Mouse (Mus musculus) ovary, postnatal 10 days (tissue): ENCODE data around the gene Acvr1.

Experiments
- DNase-seq: peaks from one replicate; pipeline ENCODE4 v3.0.0; 2022; ENCODE audit warnings: low spot score

Gene Acvr1

GRCm38 (mm10) chr2:58557045-58557845 is 9.7 kb downstream of the Acvr1 start:
- no peak for DNase-seq

DNA sequence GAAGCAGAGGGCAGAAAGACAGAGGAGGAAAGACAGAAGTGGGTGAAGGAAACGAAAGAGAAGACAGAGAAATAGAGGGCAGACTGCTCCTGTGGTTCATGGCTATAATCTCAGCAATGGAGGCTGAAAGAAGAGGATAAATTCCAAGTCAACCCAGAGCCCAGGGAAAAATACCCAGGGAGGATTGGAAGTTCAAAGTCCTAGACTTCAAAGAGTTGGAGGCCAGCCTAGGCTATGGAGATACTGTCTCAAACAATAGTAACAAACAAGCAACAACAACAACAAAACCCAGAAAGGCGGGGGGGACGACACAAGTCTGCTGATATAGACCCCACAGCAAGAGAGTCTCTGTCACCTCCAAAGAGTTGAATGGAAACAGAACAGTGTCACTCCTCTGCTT is 14.7 kb downstream of the Acvr1 start:
- no peak for DNase-seq

DNA sequence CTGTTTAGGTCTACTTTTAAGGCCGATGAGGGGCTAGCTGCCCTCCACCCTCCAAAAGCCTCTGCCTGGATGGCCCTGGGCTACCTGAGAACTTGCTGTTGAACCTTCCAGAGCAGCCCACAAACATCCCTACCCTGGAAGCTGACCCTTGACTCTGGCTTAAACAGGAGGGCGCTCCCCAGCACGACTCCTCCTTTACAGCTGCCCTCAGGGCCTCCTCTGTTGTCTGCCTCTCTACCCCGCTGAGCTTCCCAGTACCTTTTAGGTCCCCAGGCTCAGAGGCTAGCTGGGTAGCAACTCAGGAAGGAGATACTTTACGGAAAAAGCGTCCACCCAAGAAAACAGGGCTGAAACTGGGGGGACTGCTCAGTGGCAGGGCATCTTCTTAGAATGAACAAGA is 15.1 kb downstream of the Acvr1 start:
- no peak for DNase-seq

DNA sequence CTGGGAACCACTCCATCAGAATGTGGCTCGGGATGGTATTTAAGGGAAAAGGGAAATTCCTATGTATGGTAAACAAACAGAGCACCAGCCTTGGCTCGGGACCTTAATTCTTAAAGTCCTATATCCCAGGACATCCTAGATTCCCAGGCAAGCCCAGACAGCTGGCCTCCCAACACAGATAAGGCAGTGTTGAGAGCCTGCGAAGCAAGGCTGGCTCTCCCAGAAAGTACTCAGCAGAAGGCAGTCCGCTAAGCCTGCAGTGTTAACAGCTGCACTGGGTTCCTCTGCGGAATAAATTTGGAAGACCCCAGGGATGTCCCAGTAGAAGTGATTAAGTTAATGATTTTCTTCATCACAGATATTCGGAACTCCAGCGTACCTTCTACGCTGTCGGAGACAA is 16.5 kb downstream of the Acvr1 start:
- no peak for DNase-seq

DNA sequence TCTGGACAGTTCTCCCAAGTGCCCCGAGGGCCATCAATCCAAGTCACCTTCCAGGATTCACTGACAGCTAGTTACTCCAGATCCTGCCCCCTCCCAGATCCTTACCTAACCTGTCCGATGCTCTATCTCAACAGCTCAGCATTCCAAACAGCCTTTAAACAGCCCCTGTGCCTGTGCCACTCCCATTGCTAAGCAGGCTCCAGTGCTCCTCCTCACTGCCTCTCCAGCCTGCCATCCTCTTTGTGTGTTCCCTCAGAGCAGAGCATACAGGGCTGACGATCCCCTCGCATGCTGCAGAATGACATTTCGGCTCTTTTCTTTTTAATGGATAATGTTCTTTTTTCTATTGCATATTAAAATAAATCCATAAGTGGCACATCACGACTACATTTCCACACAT is 17.0 kb downstream of the Acvr1 start:
- DNase-seq = no peak

DNA sequence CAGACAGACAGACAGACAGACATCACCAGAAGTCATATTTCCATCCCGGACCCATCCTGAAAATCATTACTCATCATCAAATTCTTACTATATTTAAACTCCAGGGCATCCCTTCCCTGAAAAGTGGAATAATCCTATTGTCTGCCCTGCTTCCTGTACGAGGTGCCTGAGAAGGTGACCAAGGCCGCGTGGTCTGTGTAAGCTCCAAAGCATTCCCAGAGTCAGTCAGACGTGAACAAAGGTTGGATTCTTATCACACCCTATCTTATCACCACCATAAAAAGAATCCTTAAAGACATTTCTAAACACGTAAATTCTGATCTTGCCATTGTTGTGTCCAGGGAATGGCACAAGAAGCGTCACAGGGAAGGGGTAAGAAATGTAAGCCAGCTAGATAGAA is 18.0 kb downstream of the Acvr1 start:
- no peak for DNase-seq

DNA sequence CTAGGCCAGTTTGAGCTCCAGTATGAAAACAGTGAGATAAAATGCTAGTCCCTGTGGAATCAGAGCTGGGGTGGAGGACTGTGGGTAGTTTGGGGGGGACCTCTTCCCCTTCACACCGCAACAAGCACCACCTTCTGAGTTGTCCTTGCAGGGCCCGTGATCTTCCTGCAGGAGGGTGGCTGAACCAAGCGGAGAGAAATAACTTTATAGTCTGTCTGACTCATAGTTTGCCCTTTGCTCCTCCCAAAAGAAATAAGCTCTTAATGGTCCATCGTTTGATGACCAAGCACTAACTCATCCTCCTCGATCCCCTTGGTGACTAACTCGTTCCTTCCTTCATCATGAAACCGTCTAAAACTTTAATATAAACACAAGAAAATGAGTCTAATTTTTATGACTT is 20.7 kb downstream of the Acvr1 start:
- DNase-seq = no peak

DNA sequence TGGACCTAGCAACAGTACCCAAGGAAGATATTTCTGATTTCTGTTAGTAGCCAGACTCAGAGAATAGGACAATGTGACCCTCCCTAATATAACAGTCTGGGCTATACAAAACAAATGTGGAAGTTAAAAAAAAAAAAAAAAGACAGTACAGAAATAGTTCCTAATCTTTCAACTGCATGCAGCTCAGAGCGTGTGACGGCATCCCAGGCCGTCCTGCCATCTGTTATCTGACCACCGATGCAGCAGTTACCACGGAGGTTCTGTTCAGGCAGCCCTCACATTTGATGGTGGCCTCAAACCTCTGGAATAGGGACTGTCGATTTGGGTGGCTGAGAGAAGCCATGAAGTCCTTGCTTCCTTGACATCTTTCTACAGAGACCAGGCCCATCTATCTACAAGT is 22.6 kb downstream of the Acvr1 start:
- DNase-seq = no peak

GRCm38 (mm10) chr2:58543252-58543651 is 23.7 kb downstream of the Acvr1 start:
- no peak for DNase-seq

GRCm38 (mm10) chr2:58538196-58538595 is 28.8 kb downstream of the Acvr1 start:
- no peak for DNase-seq

GRCm38 (mm10) chr2:58536796-58537195 is 30.2 kb downstream of the Acvr1 start:
- DNase-seq = no peak

GRCm38 (mm10) chr2:58535233-58535632 is 31.7 kb downstream of the Acvr1 start:
- no peak for DNase-seq

- no peak for DNase-seq
Observed at GRCm38 (mm10) chr2:58534379-58534778, 32.6 kb downstream of the Acvr1 start.

- no peak for DNase-seq
Observed at GRCm38 (mm10) chr2:58533521-58534001, 33.4 kb downstream of the Acvr1 start.

- peak; percentile 14 for DNase-seq
Observed at GRCm38 (mm10) chr2:58532260-58532850, 34.6 kb downstream of the Acvr1 start.

GRCm38 (mm10) chr2:58530521-58530920 is 36.4 kb downstream of the Acvr1 start:
- DNase-seq = no peak

GRCm38 (mm10) chr2:58529860-58530440 is 37.0 kb downstream of the Acvr1 start:
- no peak for DNase-seq

- no peak for DNase-seq
Observed at GRCm38 (mm10) chr2:58529384-58529783, 37.6 kb downstream of the Acvr1 start.

GRCm38 (mm10) chr2:58527786-58528185 is 39.2 kb downstream of the Acvr1 start:
- no peak for DNase-seq

- no peak for DNase-seq
Observed at GRCm38 (mm10) chr2:58524356-58524755, 42.6 kb downstream of the Acvr1 start.

- no peak for DNase-seq
Observed at GRCm38 (mm10) chr2:58523894-58524293, 43.1 kb downstream of the Acvr1 start.

- no peak for DNase-seq
Observed at GRCm38 (mm10) chr2:58523097-58523496, 43.9 kb downstream of the Acvr1 start.

DNA sequence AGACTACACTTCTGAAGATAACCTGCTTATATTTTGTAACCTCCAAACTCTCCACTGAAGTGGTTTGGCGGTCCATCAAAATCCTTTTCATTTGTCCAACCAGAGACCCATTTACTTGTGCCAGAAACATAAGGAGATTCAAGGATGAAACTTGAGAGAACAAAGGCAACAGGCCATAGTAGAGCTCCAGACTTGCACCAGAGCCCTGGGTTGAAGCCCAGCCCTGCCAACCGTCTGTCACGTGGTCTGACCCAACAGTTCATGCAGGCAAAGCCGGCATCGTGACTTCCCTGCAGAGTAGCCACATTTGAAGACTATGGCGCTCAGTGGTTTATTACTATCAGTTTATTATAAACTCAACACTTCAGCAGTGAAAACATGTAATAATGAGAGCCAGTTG is 45.3 kb downstream of the Acvr1 start:
- no peak for DNase-seq
